In genomic region chr1:74857677-74858076, GRCm38 (mm10) we compare ENCODE assay signal across 10 mouse cellular contexts. TPM values are rescaled to one million over a fixed set of nuclear protein-coding genes. Genes with fewer than 3 reads are reported as not detected.
DNase-seq lines count a peak whose midpoint lies in the region; ATAC-seq lines count a peak whose summit lies in the region.
"Had no signal": no experiment of that assay in that cellular context is flagged by ENCODE, and none has a peak within 500 bp of the region (broad histone marks: within the 10 kb centered on the region; RNA-seq: fewer than 3 reads in every experiment).

No protein-coding gene starts in this region.

- H3K27ac ChIP-seq in heart, embryonic 11.5 days (ENCODE audit: low read depth, low read length), result no peak overlapping the region
- no peak overlapping the region for H3K27ac ChIP-seq in forebrain, embryonic 16.5 days (ENCODE audit: low read length)
- H3K27ac ChIP-seq in midbrain, embryonic 12.5 days (replicated peaks), result peak overlapping the region; percentile 60

- no peaks in the 10 kb centered on the region for H3K36me3 ChIP-seq in heart, embryonic 11.5 days (ENCODE audit: control insufficient read depth, insufficient read depth, low read length)
- H3K36me3 ChIP-seq in forebrain, embryonic 16.5 days (ENCODE audit: control insufficient read depth, insufficient read depth), result no peaks in the 10 kb centered on the region
- H3K36me3 ChIP-seq in midbrain, embryonic 12.5 days, result no peaks in the 10 kb centered on the region

- no peak overlapping the region for H3K9ac ChIP-seq in heart, embryonic 11.5 days (ENCODE audit: low read depth, low read length)
- peak overlapping the region; percentile 67 for H3K9ac ChIP-seq in forebrain, embryonic 16.5 days (replicated peaks; ENCODE audit: low read depth, low read length)
- peak overlapping the region; percentile 58 for H3K9ac ChIP-seq in midbrain, embryonic 12.5 days (replicated peaks)

- no peaks in the 10 kb centered on the region for H3K9me3 ChIP-seq in heart, embryonic 11.5 days (replicated peaks; ENCODE audit: control insufficient read depth, low read length)
- H3K9me3 ChIP-seq in forebrain, embryonic 16.5 days (ENCODE audit: control insufficient read depth, low read length), result no peaks in the 10 kb centered on the region
- no peaks in the 10 kb centered on the region for H3K9me3 ChIP-seq in midbrain, embryonic 12.5 days

- 13% methylated on average over 4 of the region's 4 CpGs for WGBS in heart, embryonic 11.5 days (ENCODE audit: insufficient replicate concordance)
- 3% methylated on average over 4 of the region's 4 CpGs for WGBS in forebrain, embryonic 16.5 days
- 7% methylated on average over 4 of the region's 4 CpGs for WGBS in midbrain, embryonic 12.5 days

- ATAC-seq in heart, embryonic 11.5 days (replicated peaks; ENCODE audit: insufficient number of reproducible peaks, low FRiP score, low TSS enrichment), result no peak
- ATAC-seq in forebrain, embryonic 16.5 days, result no peak
- no peak for ATAC-seq in midbrain, embryonic 12.5 days (ENCODE audit: low FRiP score, low read depth)

- no peak for DNase-seq in heart, postnatal 4 days
- DNase-seq in cerebellum, adult 18-20 months, result peak; percentile 23 to 39
- no peak for DNase-seq in urinary bladder, postnatal 36 days (ENCODE audit: low spot score in 2 of 2)
- DNase-seq in left cerebral cortex, adult 18-20 months (ENCODE audit: low spot score in 2 of 2), result no peak
- DNase-seq in T-cell, adult 2 months (ENCODE audit: low spot score), result no peak

- peak overlapping the region; percentile 58 for H3K4me2 ChIP-seq in heart, embryonic 11.5 days
- peak overlapping the region; percentile 83 for H3K4me2 ChIP-seq in forebrain, embryonic 16.5 days (ENCODE audit: low read length)
- peak overlapping the region; percentile 96 for H3K4me2 ChIP-seq in midbrain, embryonic 12.5 days (replicated peaks)

- H3K4me3 ChIP-seq in heart, embryonic 11.5 days (ENCODE audit: low read depth, low read length), result peak overlapping the region; percentile 29; the same call in 1 of the 2 replicates
- H3K4me3 ChIP-seq in forebrain, embryonic 16.5 days (replicated peaks; ENCODE audit: low read length), result peak overlapping the region; percentile 88
- peak overlapping the region; percentile 87 for H3K4me3 ChIP-seq in midbrain, embryonic 12.5 days

- H3K4me1 ChIP-seq in heart, embryonic 11.5 days (ENCODE audit: control insufficient read depth, insufficient read depth, low read length), result peaks cover 10% of the 10 kb centered on the region
- peaks cover 49% of the 10 kb centered on the region for H3K4me1 ChIP-seq in forebrain, embryonic 16.5 days (replicated peaks; ENCODE audit: control insufficient read depth, insufficient read depth, low read length)
- peaks cover 54% of the 10 kb centered on the region for H3K4me1 ChIP-seq in midbrain, embryonic 12.5 days

- peaks cover 79% of the 10 kb centered on the region for H3K27me3 ChIP-seq in heart, embryonic 11.5 days (ENCODE audit: control insufficient read depth, insufficient read depth, low read length)
- peaks cover 39% of the 10 kb centered on the region for H3K27me3 ChIP-seq in forebrain, embryonic 16.5 days (replicated peaks; ENCODE audit: control insufficient read depth, insufficient read depth, low read length)
- peaks cover 50% of the 10 kb centered on the region for H3K27me3 ChIP-seq in midbrain, embryonic 12.5 days

RNA-seq across cellular contexts. Expression of gene Cdk5r2, which starts 2.9 kb away (rescaled TPM):
- polyA plus RNA-seq in heart, embryonic 11.5 days (2014; fragmentation: Nextera tagmentation; extraction: Ambion mirVana), result 0.30 and 0.48 TPM in 2 replicates
- not detected for total RNA-seq in heart, postnatal 4 days (2021)
- polyA plus RNA-seq in forebrain, embryonic 16.5 days (2015; fragmentation: Nextera tagmentation; extraction: Ambion mirVana), result 2.2 and 2.8 TPM in 2 replicates
- polyA plus RNA-seq in midbrain, embryonic 12.5 days (2016; fragmentation: Nextera tagmentation; extraction: Ambion mirVana), result 5.6 and 8.7 TPM in 2 replicates
- total RNA-seq in left cerebral cortex, adult 18-20 months (2021), result 100 to 1,000 TPM; 315 to 347 TPM
- polyA plus RNA-seq: liver, embryonic 16.5 days; spleen, adult 2 months had no signal

RNA-seq across cellular contexts. Expression of gene Fev, which starts 27.5 kb away (rescaled TPM):
- 1.4 and 4.1 TPM in 2 replicates for polyA plus RNA-seq in heart, embryonic 11.5 days (2014; fragmentation: Nextera tagmentation; extraction: Ambion mirVana)
- not detected for total RNA-seq in heart, postnatal 4 days (2021)
- not detected in 2 replicates for polyA plus RNA-seq in forebrain, embryonic 16.5 days (2015; fragmentation: Nextera tagmentation; extraction: Ambion mirVana)
- 0.25 and 0.55 TPM in 2 replicates for polyA plus RNA-seq in midbrain, embryonic 12.5 days (2016; fragmentation: Nextera tagmentation; extraction: Ambion mirVana)
- not detected for total RNA-seq in left cerebral cortex, adult 18-20 months (2021)
- polyA plus RNA-seq: liver, embryonic 16.5 days had no signal

RNA-seq across cellular contexts. Expression of gene Cryba2, which starts 35.3 kb away (rescaled TPM):
- polyA plus RNA-seq in heart, embryonic 11.5 days (2014; fragmentation: Nextera tagmentation; extraction: Ambion mirVana), result not detected in 2 replicates
- total RNA-seq in heart, postnatal 4 days (2021), result not detected
- polyA plus RNA-seq in forebrain, embryonic 16.5 days (2015; fragmentation: Nextera tagmentation; extraction: Ambion mirVana), result not detected in 2 replicates
- not detected in 2 replicates for polyA plus RNA-seq in midbrain, embryonic 12.5 days (2016; fragmentation: Nextera tagmentation; extraction: Ambion mirVana)
- total RNA-seq in left cerebral cortex, adult 18-20 months (2021), result under 1 TPM in 1 of 2 experiments, not detected in 1; 0.80 TPM
- polyA plus RNA-seq: liver, embryonic 16.5 days; spleen, adult 2 months had no signal

Comparison
In these comparisons a context has a peak if more than half of its experiments do, and no peak if none do; other contexts are left out.
1. H3K4me3 ChIP-seq: peak in every context shown above with its lines; median percentile 88 in forebrain, embryonic 16.5 days; 87 in midbrain, embryonic 12.5 days; 29 in heart, embryonic 11.5 days.
2. DNase-seq: peak in cerebellum, adult 18-20 months (2 of 2); none in heart, postnatal 4 days (single experiment), urinary bladder, postnatal 36 days (0 of 2), left cerebral cortex, adult 18-20 months (0 of 2) and T-cell, adult 2 months (single experiment).
3. Peak in every context shown above with its lines, with median percentiles within 50 percentile points of each other: H3K4me2 ChIP-seq.